Mouse (Mus musculus): ENCODE measurements around the gene Pip5k1b. TPM values are rescaled to one million over a fixed set of nuclear protein-coding genes. Genes with fewer than 3 reads are reported as not detected.
A peak's percentile ranks its signal among the peaks of the same experiment; 100 is the strongest.

Gene Pip5k1b
- total RNA-seq, 2 experiments from 2014 or later = 37.0 to 40.3 TPM

- DNase-seq (ENCODE audit: low spot score in 2 of 2) = no peak
Observed at GRCm38 (mm10) chr19:24426759-24427181, 128.9 kb downstream of the Pip5k1b start.

GRCm38 (mm10) chr19:24418030-24418429, 137.6 kb downstream of the Pip5k1b start:
- DNase-seq (ENCODE audit: low spot score in 2 of 2) = no peak

GRCm38 (mm10) chr19:24417659-24418004, 138.0 kb downstream of the Pip5k1b start:
- no peak for DNase-seq (ENCODE audit: low spot score in 2 of 2)

- no peak for DNase-seq (ENCODE audit: low spot score in 2 of 2)
Observed at GRCm38 (mm10) chr19:24416975-24417658, 138.6 kb downstream of the Pip5k1b start.

GRCm38 (mm10) chr19:24415778-24416621, 139.7 kb downstream of the Pip5k1b start:
- DNase-seq (ENCODE audit: low spot score in 2 of 2) = no peak

GRCm38 (mm10) chr19:24408863-24409564, 146.7 kb downstream of the Pip5k1b start:
- DNase-seq (ENCODE audit: low spot score in 2 of 2) = no peak

GRCm38 (mm10) chr19:24404716-24405115, 151.0 kb downstream of the Pip5k1b start:
- DNase-seq (ENCODE audit: low spot score in 2 of 2) = no peak

GRCm38 (mm10) chr19:24403245-24403644, 152.4 kb downstream of the Pip5k1b start:
- no peak for DNase-seq (ENCODE audit: low spot score in 2 of 2)

- no peak for DNase-seq (ENCODE audit: low spot score in 2 of 2)
Observed at GRCm38 (mm10) chr19:24393920-24394319, 161.8 kb downstream of the Pip5k1b start.

- DNase-seq (ENCODE audit: low spot score in 2 of 2) = no peak
Observed at GRCm38 (mm10) chr19:24391519-24392251, 164.0 kb downstream of the Pip5k1b start.

- no peak for DNase-seq (ENCODE audit: low spot score in 2 of 2)
Observed at GRCm38 (mm10) chr19:24386956-24387865, 168.5 kb downstream of the Pip5k1b start.

GRCm38 (mm10) chr19:24378470-24378869, 177.2 kb downstream of the Pip5k1b start:
- no peak for DNase-seq (ENCODE audit: low spot score in 2 of 2)

- DNase-seq (ENCODE audit: low spot score in 2 of 2) = peak; percentile 52 to 67
Observed at GRCm38 (mm10) chr19:24371763-24372640, 183.7 kb downstream of the Pip5k1b start.

GRCm38 (mm10) chr19:24368419-24368818, 187.3 kb downstream of the Pip5k1b start:
- no peak for DNase-seq (ENCODE audit: low spot score in 2 of 2)

GRCm38 (mm10) chr19:24367722-24368121, 187.9 kb downstream of the Pip5k1b start:
- DNase-seq (ENCODE audit: low spot score in 2 of 2) = peak in 1 of 2 experiments; percentile 57

- DNase-seq (ENCODE audit: low spot score in 2 of 2) = peak in 1 of 2 experiments; percentile 48
Observed at GRCm38 (mm10) chr19:24366747-24367146, 188.9 kb downstream of the Pip5k1b start.

GRCm38 (mm10) chr19:24362626-24363321, 192.9 kb downstream of the Pip5k1b start:
- DNase-seq (ENCODE audit: low spot score in 2 of 2) = no peak

GRCm38 (mm10) chr19:24359270-24359669, 196.4 kb downstream of the Pip5k1b start:
- DNase-seq (ENCODE audit: low spot score in 2 of 2) = no peak
